ENCODE assay signal across 8 mouse cellular contexts in genomic region chr10:80807057-80807627, GRCm38 (mm10). TPM values are rescaled to one million over a fixed set of nuclear protein-coding genes. Genes with fewer than 3 reads are reported as not detected.
DNase-seq lines count a peak whose midpoint lies in the region; ATAC-seq and TF ChIP-seq lines count a peak whose summit lies in the region.

No protein-coding gene starts in this region.

- no peaks in the 10 kb centered on the region for H3K9me3 ChIP-seq in hindbrain, embryonic 12.5 days (replicated peaks)
- no peaks in the 10 kb centered on the region for H3K9me3 ChIP-seq in lung, embryonic 16.5 days (ENCODE audit: control insufficient read depth, low read length)

- TF ChIP-seq CTCF in olfactory bulb, adult 2 months (IDR thresholded peaks at IDR 0.05; ENCODE audit: insufficient read depth, low read depth, low read length), result no peak

- H3K4me3 ChIP-seq in hindbrain, embryonic 12.5 days, result peak overlapping the region; percentile 47
- peak overlapping the region; percentile 53 for H3K4me3 ChIP-seq in lung, embryonic 16.5 days (ENCODE audit: low read length)
- peak overlapping the region; percentile 51 for H3K4me3 ChIP-seq in olfactory bulb, adult 2 months (ENCODE audit: insufficient read depth, low read depth, low read length)

- H3K27ac ChIP-seq in hindbrain, embryonic 12.5 days, result peak overlapping the region; percentile 76
- H3K27ac ChIP-seq in lung, embryonic 16.5 days (ENCODE audit: low read length), result peak overlapping the region; percentile 47
- H3K27ac ChIP-seq in olfactory bulb, adult 2 months (ENCODE audit: insufficient read depth, low read depth, low read length), result peak overlapping the region; percentile 73

- WGBS in hindbrain, embryonic 12.5 days, result under 1% methylated on average over 58 of the region's 58 CpGs
- 2% methylated on average over 57 of the region's 58 CpGs for WGBS in lung, embryonic 16.5 days
- WGBS in olfactory bulb, adult 2 months, result under 1% methylated on average over 58 of the region's 58 CpGs

- H3K36me3 ChIP-seq in hindbrain, embryonic 12.5 days, result peaks cover 34% of the 10 kb centered on the region
- peaks cover 30% of the 10 kb centered on the region for H3K36me3 ChIP-seq in lung, embryonic 16.5 days (ENCODE audit: control insufficient read depth, insufficient read depth, low read length)

- peaks cover 41% of the 10 kb centered on the region for H3K4me1 ChIP-seq in hindbrain, embryonic 12.5 days
- peaks cover 30% of the 10 kb centered on the region for H3K4me1 ChIP-seq in lung, embryonic 16.5 days (replicated peaks; ENCODE audit: control insufficient read depth, insufficient read depth, low read length)
- H3K4me1 ChIP-seq in olfactory bulb, adult 2 months (ENCODE audit: control insufficient read depth, insufficient read depth, low read length), result peaks cover 45% of the 10 kb centered on the region

- H3K27me3 ChIP-seq in hindbrain, embryonic 12.5 days, result peaks cover 63% of the 10 kb centered on the region
- H3K27me3 ChIP-seq in lung, embryonic 16.5 days (ENCODE audit: control insufficient read depth, insufficient read depth, low read depth, low read length), result peaks cover 17% of the 10 kb centered on the region

- ATAC-seq in hindbrain, embryonic 12.5 days (ENCODE audit: low FRiP score), result peak; percentile 78
- ATAC-seq in lung, embryonic 16.5 days (ENCODE audit: low read depth), result peak; percentile 75

- TF ChIP-seq POLR2A in olfactory bulb, adult 2 months (IDR thresholded peaks at IDR 0.05; ENCODE audit: insufficient read depth, low read depth, low read length), result peak; percentile 61; the same call in 1 of the 2 replicates

- DNase-seq in T-cell, adult 2 months (ENCODE audit: low spot score), result peak; percentile 32
- DNase-seq in cerebellum, adult 9-11 months, result peak; percentile 94
- peak; percentile 81 to 86 for DNase-seq in frontal cortex, postnatal 14 days (ENCODE audit: low spot score in 2 of 2)
- peak; percentile 87 to 89 for DNase-seq in layer of hippocampus, postnatal 14 days (ENCODE audit: low spot score in 2 of 2)
- peak; percentile 66 for DNase-seq in yolk sac, embryonic 10.5 days (ENCODE audit: low spot score)

- H3K4me2 ChIP-seq in hindbrain, embryonic 12.5 days (replicated peaks), result peak overlapping the region; percentile 98
- H3K4me2 ChIP-seq in lung, embryonic 16.5 days (ENCODE audit: low read depth, low read length), result peak overlapping the region; percentile 65

- peak overlapping the region; percentile 76 for H3K9ac ChIP-seq in hindbrain, embryonic 12.5 days
- peak overlapping the region; percentile 63 for H3K9ac ChIP-seq in lung, embryonic 16.5 days (ENCODE audit: low read length)

RNA-seq across cellular contexts. Expression of gene Amh, which starts 2.1 kb away (rescaled TPM):
- not detected in 2 replicates for polyA plus RNA-seq in hindbrain, embryonic 12.5 days (2016; fragmentation: Nextera tagmentation; extraction: Ambion mirVana)
- 1 to 10 TPM; 2.4 to 2.9 TPM for total RNA-seq in layer of hippocampus, postnatal 14 days (2021)
- polyA plus RNA-seq in lung, embryonic 16.5 days (2015; fragmentation: Nextera tagmentation; extraction: Ambion mirVana), result 0.13 TPM in 1 of 2 replicates, not detected in the other
- not detected in 2 replicates for polyA plus RNA-seq in olfactory bulb, adult 2 months (2012; ENCODE audit: insufficient read depth, insufficient read length, low replicate concordance, missing spikeins)

RNA-seq across cellular contexts. Expression of gene Jsrp1, which starts 6.2 kb away (rescaled TPM):
- 0.83 and 1.7 TPM in 2 replicates for polyA plus RNA-seq in hindbrain, embryonic 12.5 days (2016; fragmentation: Nextera tagmentation; extraction: Ambion mirVana)
- 1 to 10 TPM; 2.1 to 2.6 TPM for total RNA-seq in layer of hippocampus, postnatal 14 days (2021)
- polyA plus RNA-seq in lung, embryonic 16.5 days (2015; fragmentation: Nextera tagmentation; extraction: Ambion mirVana), result 1.3 and 2.6 TPM in 2 replicates
- not detected in 2 replicates for polyA plus RNA-seq in olfactory bulb, adult 2 months (2012; ENCODE audit: insufficient read depth, insufficient read length, low replicate concordance, missing spikeins)

RNA-seq across cellular contexts. Expression of gene Plekhj1, which starts 8.7 kb away (rescaled TPM):
- 139 TPM in 2 replicates for polyA plus RNA-seq in hindbrain, embryonic 12.5 days (2016; fragmentation: Nextera tagmentation; extraction: Ambion mirVana)
- 10 to 100 TPM; 57.1 to 57.8 TPM for total RNA-seq in layer of hippocampus, postnatal 14 days (2021)
- polyA plus RNA-seq in lung, embryonic 16.5 days (2015; fragmentation: Nextera tagmentation; extraction: Ambion mirVana), result 92.7 and 100 TPM in 2 replicates
- not detected in 2 replicates for polyA plus RNA-seq in olfactory bulb, adult 2 months (2012; ENCODE audit: insufficient read depth, insufficient read length, low replicate concordance, missing spikeins)

RNA-seq across cellular contexts. Expression of gene Sf3a2, which starts 9.1 kb away (rescaled TPM):
- 65.3 and 71.8 TPM in 2 replicates for polyA plus RNA-seq in hindbrain, embryonic 12.5 days (2016; fragmentation: Nextera tagmentation; extraction: Ambion mirVana)
- total RNA-seq in layer of hippocampus, postnatal 14 days (2021), result 10 to 100 TPM; 41.0 to 45.9 TPM
- polyA plus RNA-seq in lung, embryonic 16.5 days (2015; fragmentation: Nextera tagmentation; extraction: Ambion mirVana), result 60.9 and 75.7 TPM in 2 replicates
- polyA plus RNA-seq in olfactory bulb, adult 2 months (2012; ENCODE audit: insufficient read depth, insufficient read length, low replicate concordance, missing spikeins), result not detected in 2 replicates

RNA-seq across cellular contexts. Expression of gene Oaz1, which starts 19.3 kb away (rescaled TPM):
- polyA plus RNA-seq in hindbrain, embryonic 12.5 days (2016; fragmentation: Nextera tagmentation; extraction: Ambion mirVana), result 1,255 and 1,389 TPM in 2 replicates
- 100 to 1,000 TPM; 429 to 450 TPM for total RNA-seq in layer of hippocampus, postnatal 14 days (2021)
- polyA plus RNA-seq in lung, embryonic 16.5 days (2015; fragmentation: Nextera tagmentation; extraction: Ambion mirVana), result 1,799 and 1,972 TPM in 2 replicates
- 801 TPM in 1 of 2 replicates, not detected in the other for polyA plus RNA-seq in olfactory bulb, adult 2 months (2012; ENCODE audit: insufficient read depth, insufficient read length, low replicate concordance, missing spikeins)

Comparison
In these comparisons a context has a peak if more than half of its experiments do, and no peak if none do; other contexts are left out.
1. Peak in every context shown above with its lines: DNase-seq, ATAC-seq, H3K4me3 ChIP-seq and H3K27ac ChIP-seq.
2. DNase-seq: peak in every context shown above with its lines; median percentile 94 in cerebellum, adult 9-11 months; 88 in layer of hippocampus, postnatal 14 days; 84 in frontal cortex, postnatal 14 days; 66 in yolk sac, embryonic 10.5 days; 32 in T-cell, adult 2 months.